Mouse (Mus musculus) layer of hippocampus, adult 11-12 months (tissue): ENCODE measurements around the gene Gpc3.
"Not testable (repeated sequence)": the region's sequence is repeated elsewhere in the genome, so short reads cannot be mapped to it uniquely, and the experiment has no call there.

Source experiments
- DNase-seq: peaks from one replicate; pipeline ENCODE4 v3.0.0; 2022; ENCODE audit warnings: low spot score

Gene Gpc3

DNA sequence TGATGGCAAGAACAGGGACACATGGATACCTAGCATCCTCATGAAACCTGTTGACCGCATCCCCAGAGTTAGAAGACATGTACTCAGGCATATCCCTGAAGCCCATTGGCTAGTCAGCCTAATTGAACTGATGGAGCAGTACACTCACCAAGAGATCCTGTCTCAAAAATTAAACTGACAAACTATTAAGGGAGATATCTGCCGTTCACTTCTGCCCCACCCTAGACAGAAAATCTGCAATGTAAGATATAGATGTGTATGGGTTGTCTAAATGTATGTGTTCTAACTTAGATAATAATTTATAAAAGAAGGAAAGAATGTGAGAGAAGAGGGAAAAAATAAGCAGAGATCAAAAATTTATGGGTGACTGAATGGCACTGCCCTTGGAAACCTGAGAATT lies 212.6 kb downstream of the Gpc3 start:
- no peak for DNase-seq

DNA sequence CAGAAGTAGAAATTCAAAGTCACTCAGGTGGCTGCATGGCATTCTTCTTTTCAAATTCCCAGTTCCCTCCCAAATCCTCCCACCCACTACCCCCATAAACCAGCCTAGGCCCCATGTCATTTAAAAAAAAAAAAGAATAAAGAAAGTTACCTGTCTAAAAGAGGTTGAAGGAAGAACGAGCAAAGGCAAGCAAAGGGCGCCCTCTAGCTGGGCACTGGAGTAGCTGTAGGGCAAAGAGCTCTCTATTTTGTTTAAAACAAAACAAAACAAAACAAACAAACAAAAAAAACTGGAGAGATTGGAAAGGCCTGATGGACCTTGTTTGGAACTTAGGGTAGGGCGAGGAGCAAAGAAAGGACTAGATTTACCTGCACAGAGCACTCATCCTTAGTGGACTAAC lies 238.6 kb downstream of the Gpc3 start:
- DNase-seq, result no peak

DNA sequence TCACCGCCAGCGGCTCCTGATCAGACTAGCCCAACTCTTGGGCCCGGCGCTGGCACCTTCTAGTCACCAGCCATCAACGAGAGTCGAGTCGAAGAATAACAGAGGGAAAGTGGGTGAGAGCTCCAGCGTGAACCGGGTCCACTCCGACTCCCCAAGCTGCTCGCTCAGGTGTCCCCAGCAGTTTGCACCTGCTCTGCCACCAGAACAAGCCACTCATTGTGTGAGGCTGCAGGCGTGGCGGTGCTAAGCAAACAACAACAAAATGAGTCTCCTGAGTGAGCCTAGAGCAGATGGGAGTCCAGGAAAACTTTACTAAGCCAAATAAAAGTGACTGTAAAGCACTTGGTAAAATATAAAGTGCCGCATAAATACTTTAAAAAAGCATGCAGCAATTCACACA lies 239.5 kb downstream of the Gpc3 start:
- no peak for DNase-seq

DNA sequence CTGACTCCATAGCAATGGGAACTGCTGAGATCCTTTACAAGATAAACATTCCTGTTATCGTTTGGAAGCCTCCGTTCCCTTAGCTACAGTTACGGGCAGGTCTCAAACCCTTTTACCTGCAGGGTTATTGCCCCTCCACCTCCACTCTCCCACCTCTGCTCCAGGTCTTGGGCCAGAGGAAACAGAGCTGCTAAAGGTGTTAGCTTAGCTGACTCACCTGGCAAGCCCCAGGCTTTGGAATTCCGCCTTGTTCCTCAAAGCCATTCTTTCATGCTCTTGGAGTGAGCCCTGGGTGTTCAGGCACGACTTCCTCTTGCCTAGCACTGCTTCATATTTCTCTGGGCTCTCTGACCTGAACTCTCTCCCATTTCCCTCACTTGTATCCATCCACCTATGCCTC lies 241.3 kb downstream of the Gpc3 start:
- DNase-seq, result no peak

DNA sequence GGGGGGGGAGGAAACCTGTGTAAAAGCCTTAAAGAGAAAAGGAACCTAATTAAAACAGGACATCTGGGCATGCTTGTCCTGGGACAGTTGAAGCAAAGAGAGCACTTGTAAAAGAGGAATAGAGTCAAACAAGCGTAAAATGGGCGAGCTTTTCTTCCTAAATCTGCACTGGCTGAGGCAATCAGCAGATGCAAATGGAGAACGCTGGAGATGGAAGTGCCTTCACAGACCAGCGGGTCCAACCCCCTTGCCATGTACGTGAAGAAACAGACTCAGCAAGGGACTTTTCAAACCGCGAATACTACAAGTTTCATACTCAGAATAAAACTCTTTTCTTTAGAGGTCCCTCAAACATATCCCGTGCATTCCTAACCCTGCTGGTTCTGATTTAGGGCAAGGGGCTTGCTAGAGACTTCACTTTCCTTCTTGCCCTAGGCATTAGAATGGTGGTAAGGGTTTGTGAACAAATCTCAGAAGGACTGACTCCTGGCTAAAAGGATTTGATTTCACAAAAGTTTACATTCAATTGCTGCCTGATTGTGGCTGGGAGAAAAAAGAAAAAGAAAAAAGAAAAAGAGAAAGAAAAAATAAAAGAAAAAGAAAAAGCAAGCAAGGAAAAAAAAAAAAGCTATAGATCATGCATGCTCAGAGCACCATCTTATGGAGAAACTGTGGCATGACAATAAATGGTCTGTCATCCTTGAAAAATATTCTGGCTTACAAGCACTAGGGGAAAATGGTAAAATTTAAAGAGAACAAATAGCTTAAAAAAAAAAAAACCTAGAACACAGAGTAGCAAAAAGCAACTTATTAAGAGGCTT lies 243.6 kb downstream of the Gpc3 start:
- DNase-seq, result no peak

DNA sequence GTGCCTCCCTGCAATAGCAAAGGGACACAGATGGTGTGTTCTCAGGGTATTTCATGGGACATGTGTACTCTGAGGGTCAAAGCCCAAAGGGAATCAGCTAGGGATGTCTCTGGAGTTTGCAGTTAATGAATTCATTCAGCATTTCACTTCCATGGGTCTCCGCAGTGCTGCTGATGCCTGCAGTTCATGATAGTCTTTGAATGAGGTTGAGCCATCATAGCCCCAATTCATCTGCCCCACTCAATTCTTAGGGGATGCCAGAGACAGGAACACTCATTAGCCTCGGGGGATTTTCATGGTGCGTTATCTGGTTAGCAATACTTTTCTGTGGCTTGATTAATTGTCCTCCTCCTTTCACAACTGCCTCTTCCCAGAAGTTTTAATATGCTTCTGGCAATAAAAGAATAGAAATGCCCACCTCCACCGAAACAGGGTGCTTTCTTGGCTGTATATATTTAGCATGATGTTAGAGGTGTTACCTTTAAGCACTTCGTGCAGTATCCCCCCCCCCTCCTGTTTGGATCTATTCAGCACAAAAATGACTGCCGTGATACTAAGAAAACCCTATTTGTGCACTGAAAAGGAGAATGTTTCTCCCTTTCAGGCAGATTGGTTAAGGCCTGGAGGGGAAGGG lies 244.3 kb downstream of the Gpc3 start:
- no peak for DNase-seq

DNA sequence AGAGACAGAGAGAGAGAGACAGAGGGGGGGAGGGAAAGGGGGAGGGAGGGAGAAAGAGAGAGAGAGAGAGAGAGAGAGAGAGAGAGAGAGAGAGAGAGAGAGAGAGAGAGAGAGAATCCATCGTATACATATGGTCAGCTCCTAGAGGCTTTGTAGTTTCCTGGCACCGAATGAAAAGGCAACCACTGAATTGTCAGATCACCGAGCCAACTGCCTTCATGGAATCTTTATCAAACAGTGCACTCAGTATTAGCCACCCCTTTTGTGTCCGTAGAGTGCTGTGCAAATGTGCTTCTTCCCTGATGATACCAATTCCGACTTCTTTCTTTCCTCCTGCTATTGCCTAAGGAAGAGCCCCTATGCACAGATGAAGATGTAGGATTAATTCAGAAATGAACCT lies 246.9 kb downstream of the Gpc3 start:
- DNase-seq, result no peak

DNA sequence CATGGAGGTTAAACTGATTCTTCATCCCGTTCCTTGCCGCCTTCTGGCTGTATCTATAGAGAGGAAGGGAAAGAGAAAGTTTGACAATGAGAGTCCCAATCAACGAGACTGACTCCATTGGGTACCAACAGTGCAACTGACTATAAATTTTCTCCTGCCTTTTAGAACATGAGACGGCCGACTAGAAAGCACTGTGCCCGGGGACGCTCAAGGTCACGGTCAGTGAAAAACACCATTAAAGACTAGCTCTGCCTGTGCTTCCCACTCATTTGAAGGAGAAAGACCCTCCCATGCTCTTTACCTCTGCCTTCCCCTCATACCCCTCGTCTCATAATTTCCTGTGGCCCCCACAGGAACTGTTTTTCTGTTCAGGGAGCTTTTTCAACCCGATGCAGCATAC lies 248.0 kb downstream of the Gpc3 start:
- DNase-seq, result no peak

DNA sequence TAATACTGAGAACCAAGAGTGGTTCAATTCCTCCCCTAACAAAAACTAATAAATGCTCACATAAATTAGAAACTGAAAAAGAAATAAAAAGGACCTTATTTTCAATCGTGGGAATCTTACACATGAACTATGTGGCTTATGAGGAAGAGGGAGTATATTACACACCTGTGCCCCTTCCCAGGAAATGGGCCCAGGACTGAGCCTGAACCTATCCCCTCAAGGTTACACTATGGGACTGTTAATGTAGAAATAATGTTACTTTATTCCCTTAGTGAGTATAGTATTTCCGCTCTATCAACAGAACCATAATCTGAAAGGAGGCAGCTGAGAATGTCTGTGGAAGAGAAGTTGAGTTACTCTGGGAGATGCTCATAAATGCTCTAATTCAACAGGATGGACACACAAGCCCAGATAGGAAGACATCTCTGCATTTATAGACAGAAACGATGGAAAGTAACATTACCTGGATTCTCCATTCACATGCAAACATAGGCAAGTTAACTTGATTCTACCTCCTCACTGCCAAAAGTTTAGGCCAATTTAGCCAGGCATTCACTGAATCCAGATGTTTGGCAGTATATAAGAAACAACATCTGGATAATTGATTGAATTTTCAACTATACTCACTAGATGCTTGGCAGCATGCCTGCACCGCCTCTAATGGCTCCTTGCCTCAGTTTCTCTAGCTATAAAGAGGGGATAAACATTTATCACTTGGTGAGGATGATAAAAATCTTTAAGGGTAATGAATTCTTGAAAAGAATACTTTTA lies 251.3 kb downstream of the Gpc3 start:
- DNase-seq, result no peak

DNA sequence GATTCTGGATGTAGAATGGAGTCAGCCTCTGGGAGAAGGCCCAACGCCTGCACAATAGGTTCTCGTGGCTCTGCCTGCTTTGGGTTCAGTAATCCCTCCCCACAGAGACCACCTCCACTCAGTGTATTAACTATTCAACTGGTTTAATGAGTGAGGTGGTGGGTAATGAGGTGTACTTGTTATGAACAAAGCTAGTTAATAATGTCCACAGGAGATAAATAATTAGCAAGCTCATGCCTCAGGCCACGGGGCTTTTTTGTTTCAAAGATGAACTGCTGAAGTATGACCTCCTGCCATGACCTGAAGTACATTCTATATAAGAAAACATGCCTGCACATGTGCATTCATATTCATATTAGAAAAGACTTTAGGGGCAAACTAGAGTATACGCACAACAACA lies 260.8 kb downstream of the Gpc3 start:
- no peak for DNase-seq

DNA sequence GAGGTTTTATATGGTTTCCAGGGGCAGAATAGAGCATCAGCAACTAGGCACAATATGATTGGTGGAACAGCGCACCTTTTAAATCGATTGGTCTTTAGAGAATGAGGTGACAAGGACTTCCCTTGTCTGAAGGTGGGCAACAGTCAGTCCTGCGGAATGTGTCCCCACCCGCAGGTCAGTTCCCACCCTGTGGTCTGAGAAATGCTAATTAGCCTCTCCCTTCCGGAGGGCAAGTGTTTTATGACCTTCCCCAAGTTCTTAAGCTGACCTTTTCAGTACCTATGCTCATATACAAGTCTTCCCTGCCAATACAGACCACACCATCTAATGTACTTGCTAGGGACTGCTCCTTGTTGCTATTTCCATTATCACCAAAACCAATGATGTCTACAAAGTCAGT lies 263.1 kb downstream of the Gpc3 start:
- DNase-seq, result not testable (repeated sequence)

DNA sequence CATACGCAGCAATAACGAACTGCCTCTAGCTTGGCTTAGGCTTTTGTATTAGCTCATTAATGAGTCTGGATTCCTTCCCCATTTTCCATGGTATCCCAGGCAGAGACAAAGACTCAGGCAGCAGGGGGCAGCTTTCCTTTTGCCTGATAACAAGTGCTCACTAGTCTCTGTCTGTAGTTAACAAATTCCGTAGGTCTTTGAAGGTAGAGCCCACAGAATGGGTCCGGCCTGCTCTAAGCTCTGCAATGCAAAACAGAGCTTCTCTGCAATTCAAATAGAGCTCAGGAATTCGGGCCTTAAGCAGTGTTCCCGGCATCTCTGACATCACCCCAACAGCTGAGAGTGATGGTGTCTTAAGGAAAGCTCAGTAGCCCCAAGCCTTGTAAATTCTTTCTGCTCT lies 265.0 kb downstream of the Gpc3 start:
- DNase-seq, result no peak

DNA sequence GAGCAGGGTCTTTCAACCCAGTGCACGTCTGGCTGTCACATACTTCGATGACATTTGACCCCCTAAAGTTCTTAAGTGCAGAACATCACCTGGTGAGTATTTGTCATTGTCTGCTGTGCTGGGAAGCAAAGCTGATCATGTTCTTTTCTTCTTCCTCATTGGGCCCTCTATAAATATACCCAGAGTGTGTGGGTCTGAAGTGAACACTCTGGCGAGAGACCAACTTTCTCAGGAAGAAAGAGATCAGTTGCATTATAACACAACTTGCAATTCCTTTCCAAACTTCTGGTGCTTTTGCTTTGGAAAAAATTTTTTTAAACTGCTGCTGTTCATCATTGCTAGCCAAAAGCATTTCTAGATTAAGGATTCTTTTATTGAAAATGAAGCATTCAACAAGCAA lies 269.7 kb downstream of the Gpc3 start:
- DNase-seq, result no peak

DNA sequence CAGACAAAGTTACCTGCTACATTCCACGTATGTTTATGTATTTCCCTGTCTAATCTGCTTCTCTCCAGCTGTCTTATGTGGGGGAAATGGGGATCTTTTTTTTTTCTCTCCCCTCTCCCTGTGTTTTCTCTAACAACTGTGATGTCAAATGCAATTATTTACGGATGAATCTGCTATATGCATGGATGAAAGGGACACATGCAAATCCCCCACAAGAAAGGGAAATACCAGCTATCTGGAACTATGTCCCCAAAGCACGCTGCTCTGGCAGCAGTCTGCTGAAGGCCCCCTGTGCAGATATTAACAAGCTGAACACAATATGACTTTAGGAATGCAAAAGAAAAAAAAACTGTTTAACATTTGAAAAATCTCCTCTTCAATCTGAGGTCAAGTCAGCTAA lies 273.5 kb downstream of the Gpc3 start:
- DNase-seq, result no peak

DNA sequence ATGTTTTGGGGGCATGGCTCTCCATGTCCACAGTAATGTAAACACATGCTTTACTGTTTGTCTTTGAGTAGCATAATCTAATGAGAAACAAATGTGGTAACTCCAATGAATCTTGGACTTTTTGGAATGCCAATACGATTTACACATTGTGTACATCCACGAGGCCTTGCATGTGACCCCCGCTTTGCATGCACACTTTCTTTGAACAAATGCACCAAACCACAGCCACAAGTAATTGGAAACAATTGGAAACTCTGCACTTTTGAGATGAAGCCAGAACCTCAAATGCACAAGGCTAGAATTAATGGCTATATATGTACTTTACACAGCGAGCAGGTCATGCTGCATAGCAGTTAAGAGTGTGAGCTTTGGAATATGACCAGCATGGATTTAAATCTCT lies 292.0 kb downstream of the Gpc3 start:
- no peak for DNase-seq

DNA sequence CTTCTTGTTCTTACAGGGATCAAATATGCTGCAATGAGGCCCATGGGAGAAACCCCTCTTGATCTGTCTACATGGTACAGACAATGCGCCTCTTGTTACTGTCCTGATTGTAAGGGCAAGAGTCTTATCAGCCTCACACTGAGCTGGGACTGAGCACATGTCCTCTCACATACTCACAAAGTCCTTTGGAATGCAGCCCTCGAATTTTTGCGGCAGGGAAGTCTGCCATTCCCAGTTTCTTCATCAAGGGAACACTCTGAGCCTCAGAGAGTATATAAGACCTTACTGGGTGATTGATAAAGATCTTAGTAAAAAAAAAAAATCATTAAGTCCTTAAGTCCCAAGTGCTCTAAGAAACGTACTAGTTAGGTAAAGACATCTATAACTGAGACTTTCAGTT lies 293.1 kb downstream of the Gpc3 start:
- no peak for DNase-seq

DNA sequence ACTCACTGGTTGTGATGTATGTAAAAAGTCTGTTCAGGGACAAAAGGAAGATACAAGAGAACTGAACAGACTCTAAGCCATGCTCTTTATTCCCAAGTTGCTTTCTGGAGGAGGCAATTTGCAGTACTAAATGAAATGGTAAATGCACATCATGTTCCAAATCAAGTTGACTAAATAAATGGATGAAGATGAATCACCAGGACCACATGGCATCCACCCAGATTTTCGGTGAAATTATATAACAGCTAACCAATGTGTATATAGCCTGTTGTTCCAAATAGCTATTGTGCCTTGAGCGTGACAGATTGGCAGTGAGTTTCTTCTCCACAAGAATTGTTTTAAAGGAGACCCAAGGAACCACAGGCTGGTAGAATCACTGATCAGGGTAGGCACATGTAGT lies 302.8 kb downstream of the Gpc3 start:
- DNase-seq, result peak; percentile 65

DNA sequence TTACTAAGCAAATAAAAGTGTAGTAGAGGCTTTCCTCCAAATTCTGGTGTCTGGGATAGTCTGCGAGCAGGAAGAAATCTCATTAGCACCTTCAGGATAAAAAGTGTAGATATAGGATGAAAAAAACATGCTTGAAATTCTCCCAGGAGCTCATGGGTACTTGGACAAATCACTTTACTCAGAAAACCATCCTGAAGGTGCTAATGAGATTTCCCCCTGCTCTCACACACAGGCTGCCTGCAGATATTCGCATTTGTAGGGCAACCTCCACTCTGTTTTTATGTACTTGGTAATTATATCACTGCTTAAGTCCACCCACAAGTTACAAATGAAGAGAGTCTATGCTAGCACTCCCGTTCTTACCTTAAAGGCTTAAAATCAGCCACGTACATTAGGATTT lies 308.5 kb downstream of the Gpc3 start:
- DNase-seq, result no peak

DNA sequence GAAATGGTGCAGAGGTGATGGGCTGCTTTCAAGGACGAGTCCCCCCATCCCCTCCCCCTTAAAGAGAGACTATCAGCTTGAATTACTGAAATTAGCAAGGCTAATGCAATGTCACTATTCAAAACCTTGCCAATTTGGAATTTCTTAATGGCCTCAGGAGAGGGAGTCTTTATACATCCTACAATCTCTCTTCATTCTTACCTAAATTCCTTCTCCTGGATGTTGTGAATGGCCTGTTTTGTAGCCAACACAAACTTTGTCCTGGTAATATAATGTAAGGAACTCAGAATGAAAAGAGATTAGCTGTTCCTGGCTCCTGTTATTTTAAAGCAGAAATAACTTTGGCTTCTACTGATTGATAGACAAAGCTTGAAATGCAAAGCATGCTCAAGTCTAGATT lies 325.0 kb downstream of the Gpc3 start:
- no peak for DNase-seq

DNA sequence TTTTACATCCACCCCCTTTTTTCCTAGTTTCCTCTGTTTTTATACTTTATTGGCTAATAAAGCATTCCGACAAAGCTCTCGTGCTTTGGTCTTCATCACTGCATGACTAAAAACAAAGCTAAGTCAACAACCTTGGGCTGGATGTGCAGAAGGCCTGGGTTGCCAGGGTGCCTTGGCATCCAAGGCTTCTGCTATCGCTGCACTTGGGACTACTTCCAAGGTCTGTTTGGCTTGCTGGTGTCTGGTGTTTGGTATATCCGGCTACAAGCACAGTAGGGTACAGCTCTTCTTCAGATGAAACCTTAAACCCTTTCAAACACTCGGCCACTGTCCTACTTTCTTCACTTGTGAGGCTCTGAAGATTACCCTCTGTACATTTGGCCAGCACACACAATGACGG lies 325.8 kb downstream of the Gpc3 start:
- no peak for DNase-seq

DNA sequence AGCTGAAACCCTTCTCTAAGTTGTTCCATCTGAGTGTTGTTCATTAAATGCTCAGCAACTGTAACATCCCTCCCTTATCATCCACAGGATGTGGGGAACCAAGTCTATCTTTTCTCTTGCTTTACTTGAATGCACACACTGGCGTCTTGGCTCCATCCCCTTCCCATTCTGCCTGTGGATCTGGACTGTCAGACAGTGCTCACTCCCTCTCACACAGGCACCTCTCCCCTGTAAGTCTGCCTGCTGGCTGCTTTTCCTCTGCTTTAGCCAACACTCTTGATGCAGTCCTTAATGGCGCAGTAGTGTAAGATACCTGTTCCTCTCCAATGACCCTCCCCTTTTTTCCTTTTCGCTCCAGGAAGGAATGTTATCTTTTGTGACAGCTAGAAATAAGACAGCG lies 331.7 kb downstream of the Gpc3 start:
- no peak for DNase-seq

DNA sequence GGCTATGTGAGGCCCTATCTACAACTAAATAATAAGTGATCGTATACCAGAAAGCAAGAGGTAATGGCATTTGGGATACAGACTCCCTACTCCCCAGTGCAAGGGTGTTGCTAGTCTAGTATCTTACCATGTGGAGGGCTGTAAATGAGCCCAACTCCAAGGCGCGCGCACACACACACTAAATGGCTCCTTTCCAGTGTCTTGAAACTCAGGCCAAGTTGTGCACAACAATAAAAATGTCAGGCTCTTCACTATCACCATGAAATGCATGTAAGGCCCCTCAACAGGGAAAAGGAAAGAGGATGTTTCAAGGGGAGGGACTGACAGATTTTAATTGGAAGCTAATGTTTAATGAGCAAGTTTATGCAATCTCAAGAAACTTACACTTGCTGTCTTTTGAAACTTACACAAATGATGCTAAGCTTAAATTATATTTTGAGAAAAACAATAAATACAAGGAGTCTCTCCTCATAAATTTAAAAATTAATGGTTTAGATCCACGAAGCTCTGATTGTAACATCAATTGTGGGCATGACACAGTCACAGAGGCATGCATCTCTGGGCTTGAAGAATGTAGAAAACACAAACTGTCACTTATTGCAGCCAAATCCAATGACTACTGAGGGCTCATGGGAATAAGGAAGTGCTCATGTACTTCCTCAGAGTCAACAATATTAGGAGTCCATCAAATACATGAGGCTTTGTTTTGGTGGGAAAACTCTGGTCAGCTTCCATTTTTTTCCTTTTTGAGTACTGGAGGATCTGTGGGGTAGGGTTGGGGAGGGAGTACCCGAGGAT lies 332.4 kb downstream of the Gpc3 start:
- no peak for DNase-seq
